Mouse (Mus musculus) ovary, adult 18-20 months (tissue): ENCODE results near the gene Sft2d1.

Source experiments
- DNase-seq: peaks from one replicate; pipeline ENCODE4 v3.0.0; 2022; ENCODE audit warnings: low spot score, mixed read lengths

The Sft2d1 gene

GRCm38 (mm10) chr17:8361281-8362103 is 50.6 kb downstream of the Sft2d1 start:
- no peak for DNase-seq

- DNase-seq = no peak
Observed at GRCm38 (mm10) chr17:8367514-8368480, 56.9 kb downstream of the Sft2d1 start.

- no peak for DNase-seq
Observed at GRCm38 (mm10) chr17:8368570-8368969, 57.7 kb downstream of the Sft2d1 start.

- no peak for DNase-seq
Observed at GRCm38 (mm10) chr17:8369171-8369570, 58.3 kb downstream of the Sft2d1 start.

GRCm38 (mm10) chr17:8370634-8371229 is 59.8 kb downstream of the Sft2d1 start:
- no peak for DNase-seq

GRCm38 (mm10) chr17:8371834-8372233 is 60.9 kb downstream of the Sft2d1 start:
- DNase-seq = peak; percentile 43

- DNase-seq = peak; percentile 40
Observed at GRCm38 (mm10) chr17:8372286-8373046, 61.6 kb downstream of the Sft2d1 start.
